Mouse (Mus musculus) MEL (cell line): Measurements from ENCODE around the gene Usp29. TPM values are rescaled to one million over a fixed set of nuclear protein-coding genes. Genes with fewer than 3 reads are reported as not detected.

Source experiments
- DNase-seq: peaks from one replicate; pipeline ENCODE4 v3.0.0; 2011; ENCODE audit warnings: low read depth, low spot score
- H3K27ac ChIP-seq: 2 replicates; pipeline ENCODE4 v1.5.1; 2012; ENCODE audit warnings: low read depth, mild to moderate bottlenecking, control low read depth, low read length, moderate library complexity; ENCODE audit not compliant: control insufficient read depth
- H3K27me3 ChIP-seq, 2 experiments: fragments of 150-350 bp in 1 of 2; sonication (generic) in 1 of 2; 2 replicates each; pipeline ENCODE4 v1.6.1; 2012; ENCODE audit warnings: low read length in 2 of 2, mild to moderate bottlenecking in 2 of 2, improper control_type of control experiment in 1 of 2, moderate library complexity in 1 of 2; ENCODE audit not compliant: insufficient read depth in 2 of 2, control insufficient read depth in 1 of 2
- H3K36me3 ChIP-seq, 2 experiments: 2 replicates each; pipeline ENCODE4 v1.6.1; 2012 to 2014; ENCODE audit warnings: low read length in 2 of 2, improper control_type of control experiment in 1 of 2, inconsistent platforms in 1 of 2, mild to moderate bottlenecking in 1 of 2; ENCODE audit not compliant: insufficient read depth in 2 of 2, control insufficient read depth in 1 of 2
- H3K4me1 ChIP-seq, 2 experiments: fragments of 150-350 bp in 1 of 2; sonication (generic) in 1 of 2; 2 replicates each; pipeline ENCODE4 v1.6.1; 2012; ENCODE audit warnings: low read length in 2 of 2, improper control_type of control experiment in 1 of 2, mild to moderate bottlenecking in 1 of 2; ENCODE audit not compliant: insufficient read depth in 2 of 2, control insufficient read depth in 1 of 2
- H3K4me3 ChIP-seq, 2 experiments: fragments of 150-350 bp in 1 of 2; sonication (generic) in 1 of 2; 2 replicates each; pipeline ENCODE4 v1.5.1; 2012; ENCODE audit warnings: low read depth in 2 of 2, low read length in 2 of 2, mild to moderate bottlenecking in 2 of 2, moderate library complexity in 2 of 2, control low read depth in 1 of 2, improper control_type of control experiment in 1 of 2; ENCODE audit not compliant: control insufficient read depth in 1 of 2, insufficient read depth in 1 of 2
- H3K79me2 ChIP-seq: 2 replicates; pipeline ENCODE4 v1.6.1; 2012; ENCODE audit warnings: mild to moderate bottlenecking, low read length, moderate library complexity; ENCODE audit not compliant: control insufficient read depth, poor library complexity, insufficient read depth
- H3K9ac ChIP-seq: 2 replicates; pipeline ENCODE4 v1.6.1; 2012; ENCODE audit warnings: low read depth, mild to moderate bottlenecking, control low read depth, low read length, moderate library complexity; ENCODE audit not compliant: control insufficient read depth, poor library complexity, severe bottlenecking
- H3K9me3 ChIP-seq: fragments of 150-350 bp; sonication (generic); replicated peaks from 2 replicates; pipeline ENCODE4 v1.6.1; 2012; ENCODE audit warnings: mild to moderate bottlenecking, low read length, improper control_type of control experiment, moderate library complexity; ENCODE audit not compliant: insufficient read depth
- CTCF ChIP-seq, 3 experiments: IDR thresholded peaks in 2 of 3; conservative IDR thresholded peaks in 1 of 3; 2 replicates each; pipeline ENCODE4 v1.5.1; 2011 to 2012; ENCODE audit warnings: low read length in 3 of 3, low read depth in 2 of 3, mild to moderate bottlenecking in 2 of 3, improper control_type of control experiment in 1 of 3, inconsistent platforms in 1 of 3, mixed read lengths in 1 of 3, moderate library complexity in 1 of 3; ENCODE audit not compliant: control insufficient read depth in 1 of 3, insufficient read depth in 1 of 3, poor library complexity in 1 of 3, severe bottlenecking in 1 of 3
- GABPA ChIP-seq: IDR thresholded peaks from 2 replicates; pipeline ENCODE4 v1.6.1; 2012; ENCODE audit warnings: low read depth, mild to moderate bottlenecking, inconsistent platforms, low read length, improper control_type of control experiment, moderate library complexity
- GATA1 ChIP-seq: IDR thresholded peaks from 2 replicates; pipeline ENCODE4 v1.6.1; 2011; ENCODE audit warnings: low read depth, low read length, improper control_type of control experiment
- JUND ChIP-seq: IDR thresholded peaks from 2 replicates; pipeline ENCODE4 v1.6.1; 2011; ENCODE audit warnings: low read depth, mild to moderate bottlenecking, improper control_type of control experiment, low read length
- MAX ChIP-seq: IDR thresholded peaks from 2 replicates; pipeline ENCODE4 v1.6.1; 2011; ENCODE audit warnings: low read length, improper control_type of control experiment
- MEF2A ChIP-seq: IDR thresholded peaks from 2 replicates; pipeline ENCODE4 v1.6.1; 2014; ENCODE audit warnings: low read depth, mild to moderate bottlenecking, inconsistent platforms, low read length, improper control_type of control experiment; ENCODE audit not compliant: poor library complexity, insufficient replicate concordance, severe bottlenecking; ENCODE audit errors: extremely low read depth
- MYB ChIP-seq: IDR thresholded peaks from 2 replicates; pipeline ENCODE4 v1.6.1; 2011; ENCODE audit warnings: mild to moderate bottlenecking, low read depth, low read length, improper control_type of control experiment
- POLR2A ChIP-seq, 2 experiments: IDR thresholded peaks; 2 replicates each; pipeline ENCODE4 v1.6.1; 2011 to 2012; ENCODE audit warnings: low read length in 2 of 2, mild to moderate bottlenecking in 2 of 2, control low read depth in 1 of 2, improper control_type of control experiment in 1 of 2, low read depth in 1 of 2, moderate library complexity in 1 of 2; ENCODE audit not compliant: control insufficient read depth in 1 of 2, insufficient read depth in 1 of 2, poor library complexity in 1 of 2
- POLR2AphosphoS2 ChIP-seq: IDR thresholded peaks from 2 replicates; pipeline ENCODE4 v1.6.1; 2011; ENCODE audit warnings: low read length, improper control_type of control experiment
- POLR2AphosphoS5 ChIP-seq: IDR thresholded peaks from 2 replicates; pipeline ENCODE4 v1.6.1; 2012; ENCODE audit warnings: low read depth, borderline replicate concordance, mild to moderate bottlenecking, inconsistent platforms, low read length, moderate library complexity, mixed read lengths
- RAD21 ChIP-seq: IDR thresholded peaks from 2 replicates; pipeline ENCODE4 v1.6.1; 2011; ENCODE audit warnings: mild to moderate bottlenecking, low read depth, low read length, improper control_type of control experiment
- UBTF ChIP-seq: IDR thresholded peaks from 2 replicates; pipeline ENCODE4 v1.6.1; 2012; ENCODE audit warnings: low read depth, mild to moderate bottlenecking, inconsistent platforms, low read length, improper control_type of control experiment, moderate library complexity, borderline replicate concordance; ENCODE audit not compliant: insufficient read depth
- USF1 ChIP-seq: IDR thresholded peaks from 2 replicates; pipeline ENCODE4 v1.6.1; 2014; ENCODE audit warnings: low read depth, mild to moderate bottlenecking, inconsistent platforms, low read length, improper control_type of control experiment, moderate library complexity
- USF2 ChIP-seq, 2 experiments: IDR thresholded peaks; 2 replicates each; pipeline ENCODE4 v1.6.1; 2011 to 2012; ENCODE audit warnings: improper control_type of control experiment in 2 of 2, low read length in 2 of 2, borderline replicate concordance in 1 of 2, inconsistent platforms in 1 of 2, low read depth in 1 of 2, mild to moderate bottlenecking in 1 of 2; ENCODE audit not compliant: insufficient read depth in 1 of 2
- ZKSCAN1 ChIP-seq: IDR thresholded peaks from 2 replicates; pipeline ENCODE4 v1.6.1; 2012; ENCODE audit warnings: low read depth, mild to moderate bottlenecking, inconsistent platforms, low read length, improper control_type of control experiment, moderate library complexity
- polyA plus RNA-seq, 2 experiments: library from polyadenylated mRNA; stranded (reverse) in 1 of 2; unstranded in 1 of 2; fragments of >175 nt in 1 of 2; fragments of >200 nt in 1 of 2; gene quantifications; 2 replicates each; pipeline versions ENCODE4 v1.2.1 to v1.2.4; 2012; ENCODE audit warnings: low replicate concordance in 2 of 2, low read depth in 1 of 2; ENCODE audit not compliant: insufficient read length in 2 of 2, insufficient read depth in 1 of 2, missing spikeins in 1 of 2
- total RNA-seq: library from RNA; depleted of rRNA; stranded (reverse); fragments of 300-350 nt; gene quantifications from 2 replicates; pipeline ENCODE4 v1.2.3, GENCODE M21; 2012

Gene Usp29
- total and polyA plus RNA-seq, 3 experiments, result not detected

DNA sequence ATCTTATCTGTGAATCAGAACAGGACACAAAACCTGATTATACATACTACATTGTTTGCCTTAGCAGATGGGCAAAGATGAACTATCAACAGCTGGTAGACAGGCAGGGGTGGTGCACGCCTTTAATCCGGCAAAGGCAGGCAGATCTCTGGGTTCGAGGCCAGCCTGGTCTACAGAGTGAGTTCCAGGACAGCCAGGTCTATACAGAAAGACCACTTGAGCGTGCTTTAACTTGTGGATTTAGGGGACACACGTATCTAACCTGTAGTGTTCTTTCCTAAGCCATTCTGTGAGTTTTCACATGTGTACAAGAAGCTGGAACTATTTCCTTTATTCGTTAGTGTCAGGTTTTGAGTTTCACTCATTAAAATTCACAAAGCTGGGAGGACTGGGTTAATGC is 120.9 kb downstream of the Usp29 start:
- no peaks in the 10 kb centered on the region for H3K36me3 ChIP-seq
- no peaks in the 10 kb centered on the region for H3K27me3 ChIP-seq
- H3K9me3 ChIP-seq, result no peaks in the 10 kb centered on the region
- TF ChIP-seq GABPA (no peak), USF1 (no peak), JUND (no peak), MAX (no peak), POLR2A (IDR thresholded peaks at IDR 0.05; ENCODE audit: control insufficient read depth in 1 of 2, insufficient read depth in 1 of 2, low read depth in 1 of 2, low read length in 2 of 2, poor library complexity in 1 of 2) (no peak), POLR2AphosphoS2 (no peak), MYB (no peak), UBTF (no peak)
- no peak overlapping the region for H3K27ac ChIP-seq
- H3K79me2 ChIP-seq, result no peaks in the 10 kb centered on the region
- no peak overlapping the region for H3K9ac ChIP-seq
- no peak for DNase-seq
- H3K4me1 ChIP-seq, result no peaks in the 10 kb centered on the region
- H3K4me3 ChIP-seq, result no peak overlapping the region

DNA sequence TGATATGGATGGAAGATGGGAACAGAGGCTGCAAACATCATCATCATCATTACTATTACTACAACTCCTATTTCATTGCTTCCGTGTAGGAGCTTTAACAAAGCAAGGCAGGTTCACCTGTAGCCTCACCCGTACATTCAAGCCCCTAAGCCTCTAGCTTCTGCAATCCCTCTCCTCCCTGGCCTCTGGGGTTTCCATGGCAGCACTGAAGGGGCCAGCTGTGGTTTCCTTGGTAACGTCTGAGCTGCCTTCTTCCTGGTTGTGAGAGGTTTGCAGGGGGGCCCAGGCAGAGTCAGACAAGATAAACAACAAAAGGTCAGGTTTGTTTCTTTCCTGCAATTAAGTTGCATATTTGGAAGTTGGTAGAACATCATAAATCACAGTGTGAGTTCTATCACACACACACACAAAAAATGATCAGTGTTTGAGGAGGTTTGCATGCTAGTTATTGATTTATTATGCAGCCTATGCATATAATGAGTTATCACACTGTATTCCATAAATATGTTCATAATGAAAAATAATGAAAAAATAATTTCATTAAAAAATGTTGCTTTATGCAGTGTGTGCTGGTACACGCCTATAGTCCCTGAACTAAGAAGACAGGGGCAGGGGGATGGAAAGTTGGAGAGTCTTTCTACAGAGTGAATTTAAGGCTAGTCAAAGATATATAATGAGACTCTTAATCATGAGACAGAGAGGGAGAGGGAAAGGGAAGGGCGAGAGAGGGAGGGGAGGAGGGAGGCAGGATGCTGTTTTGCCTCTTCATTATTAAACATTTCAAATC is 121.5 kb downstream of the Usp29 start:
- no peaks in the 10 kb centered on the region for H3K9me3 ChIP-seq
- no peaks in the 10 kb centered on the region for H3K27me3 ChIP-seq
- H3K36me3 ChIP-seq, result no peaks in the 10 kb centered on the region
- TF ChIP-seq CTCF (IDR thresholded peaks at IDR 0.05 in 2 of 3, conservative IDR thresholded peaks at IDR 0.05 in 1 of 3; ENCODE audit: control insufficient read depth in 1 of 3, insufficient read depth in 1 of 3, low read depth in 2 of 3, low read length in 3 of 3, poor library complexity in 1 of 3, severe bottlenecking in 1 of 3) (no peak), ZKSCAN1 (no peak), MEF2A (no peak)
- H3K4me3 ChIP-seq, result no peak overlapping the region
- DNase-seq, result no peak
- H3K9ac ChIP-seq, result no peak overlapping the region
- no peaks in the 10 kb centered on the region for H3K4me1 ChIP-seq
- no peak overlapping the region for H3K27ac ChIP-seq
- no peaks in the 10 kb centered on the region for H3K79me2 ChIP-seq

DNA sequence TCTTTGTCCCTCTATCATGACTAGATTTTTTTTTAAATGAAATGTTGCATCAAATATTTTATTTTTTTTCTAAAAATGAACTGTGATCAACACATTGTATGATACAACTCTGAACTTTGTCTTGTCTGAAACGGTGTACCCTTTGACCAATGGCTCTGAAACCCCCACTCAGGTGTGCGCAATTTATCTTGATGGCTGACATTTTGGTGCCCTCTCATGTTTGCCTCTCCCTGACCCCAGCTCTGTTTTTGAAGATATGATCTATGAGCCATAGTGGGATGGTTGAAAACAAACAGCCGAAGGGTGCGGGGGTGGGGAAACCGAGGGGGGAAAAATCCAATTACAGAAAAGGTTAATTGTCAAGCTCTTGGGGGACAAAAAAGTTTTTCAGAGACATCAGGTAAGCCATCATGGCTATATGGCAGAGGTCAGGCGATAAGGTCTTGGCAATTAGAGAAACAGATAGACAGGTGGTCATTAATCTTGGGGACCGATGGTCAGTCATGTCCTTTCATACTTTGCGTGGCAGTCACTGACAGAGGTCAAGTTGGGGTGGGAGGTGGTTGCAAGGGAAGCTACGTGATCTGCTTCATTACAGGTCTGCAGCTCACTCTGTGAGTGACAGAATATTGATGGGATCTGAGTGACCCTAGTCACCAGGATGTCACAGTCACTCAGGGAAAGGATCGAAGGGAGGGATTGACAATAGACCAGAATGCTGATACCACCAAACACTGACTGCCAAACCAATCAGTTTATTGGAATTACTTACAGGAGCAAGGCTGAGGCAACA is 125.4 kb downstream of the Usp29 start:
- no peaks in the 10 kb centered on the region for H3K27me3 ChIP-seq
- H3K79me2 ChIP-seq, result no peaks in the 10 kb centered on the region
- H3K9me3 ChIP-seq, result no peaks in the 10 kb centered on the region
- DNase-seq, result no peak
- H3K9ac ChIP-seq, result no peak overlapping the region
- H3K4me3 ChIP-seq, result no peak overlapping the region
- TF ChIP-seq MEF2A (no peak), POLR2AphosphoS2 (no peak), MYB (no peak), USF2 (IDR thresholded peaks at IDR 0.05; ENCODE audit: borderline replicate concordance in 1 of 2, insufficient read depth in 1 of 2, low read depth in 1 of 2, low read length in 2 of 2) (no peak), POLR2AphosphoS5 (no peak), GABPA (no peak), GATA1 (no peak), JUND (no peak), RAD21 (no peak), UBTF (no peak)
- no peak overlapping the region for H3K27ac ChIP-seq
- H3K4me1 ChIP-seq, result no peaks in the 10 kb centered on the region
- no peaks in the 10 kb centered on the region for H3K36me3 ChIP-seq
